Comparison of ENCODE assay signal across 15 mouse cellular contexts in the genomic region with DNA sequence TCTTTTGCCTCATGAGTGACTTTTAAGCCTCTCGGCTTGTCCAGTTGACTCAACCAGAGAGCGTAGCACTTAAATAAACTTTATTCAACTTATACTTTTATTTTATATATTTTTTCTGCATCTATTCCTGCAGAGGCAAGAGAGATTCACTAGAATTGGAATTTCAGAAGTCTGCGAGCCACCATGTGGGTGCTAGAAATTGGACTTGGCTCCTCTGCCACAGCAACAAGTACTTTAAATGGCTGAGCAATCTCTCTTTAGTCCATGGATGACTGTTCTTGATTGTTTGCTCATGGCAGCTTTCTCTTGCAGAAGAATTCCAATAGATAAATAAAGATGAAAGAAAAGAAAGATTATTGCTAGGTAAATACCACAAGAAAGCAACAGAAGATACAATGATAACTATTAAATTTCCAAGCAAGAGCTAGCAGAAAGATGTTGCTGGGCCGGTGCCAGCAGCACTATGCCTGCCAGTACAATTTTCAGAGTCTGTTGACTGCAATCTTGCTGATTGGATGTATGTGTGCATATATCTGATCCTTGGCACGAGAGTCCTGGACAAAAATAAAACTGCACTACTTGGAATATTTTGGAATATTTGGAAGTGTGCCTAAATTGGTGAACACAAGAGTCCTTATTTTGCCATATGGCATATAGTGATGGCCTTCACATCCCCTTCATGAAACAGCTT.
DNase-seq lines count a peak whose midpoint lies in the region; ATAC-seq lines count a peak whose summit lies in the region.
"Had no signal": no experiment of that assay in that cellular context is flagged by ENCODE, and none has a peak within 500 bp of the region (broad histone marks: within the 10 kb centered on the region; RNA-seq: fewer than 3 reads in every experiment).

No protein-coding gene starts in this region.

- H3K9ac ChIP-seq in lung, embryonic 15.5 days, result no peak overlapping the region
- H3K9ac ChIP-seq: liver, embryonic 14.5 days had no signal

- WGBS in lung, embryonic 15.5 days, result 69% methylated on average over 5 of the region's 5 CpGs

- peak; percentile 52; the same call in 1 of the 2 replicates for ATAC-seq in lung, embryonic 15.5 days (ENCODE audit: borderline replicate concordance, extremely low read depth, low FRiP score, low TSS enrichment)
- ATAC-seq: inflammation-experienced regulatory T-cells, adult 6 months had no signal

- no peaks in the 10 kb centered on the region for H3K9me3 ChIP-seq in lung, embryonic 15.5 days
- H3K9me3 ChIP-seq: limb, embryonic 10.5 days had no signal

- 0 out of 2 replicates have a peak, but pooled peaks cover 6% of the 10 kb centered on the region for H3K4me1 ChIP-seq in lung, embryonic 15.5 days
- H3K4me1 ChIP-seq: limb, embryonic 10.5 days had no signal

- no peaks in the 10 kb centered on the region for H3K27me3 ChIP-seq in lung, embryonic 15.5 days

- H3K27ac ChIP-seq in lung, embryonic 15.5 days, result no peak overlapping the region
- H3K27ac ChIP-seq: limb, embryonic 10.5 days; liver, embryonic 14.5 days had no signal

- H3K36me3 ChIP-seq in lung, embryonic 15.5 days, result no peaks in the 10 kb centered on the region
- H3K36me3 ChIP-seq: limb, embryonic 10.5 days had no signal

- H3K4me3 ChIP-seq in lung, embryonic 15.5 days, result no peak overlapping the region
- H3K4me3 ChIP-seq: limb, embryonic 10.5 days had no signal

- no peak overlapping the region for H3K4me2 ChIP-seq in lung, embryonic 15.5 days

- DNase-seq in cerebellum, postnatal 25 days, result peak; percentile 15 to 47
- no peak for DNase-seq in cerebellum, adult 9-11 months
- no peak for DNase-seq in lung, postnatal 25 days (ENCODE audit: low spot score)
- peak; percentile 7 for DNase-seq in layer of hippocampus, adult 9-10 months (ENCODE audit: low spot score)
- peak; percentile 19 for DNase-seq in right cerebral cortex, postnatal 25 days
- DNase-seq in urinary bladder, postnatal 36 days (ENCODE audit: low spot score in 2 of 2), result no peak
- DNase-seq in kidney, postnatal 25 days, result no peak
- DNase-seq: B cell, adult 2 months; heart, postnatal 14 days; kidney, postnatal 14 days; thymus, adult 2 months had no signal

Comparison
In these comparisons a context has a peak if more than half of its experiments do, and no peak if none do; other contexts are left out.
1. DNase-seq: peak in cerebellum, postnatal 25 days (2 of 2), layer of hippocampus, adult 9-10 months (single experiment) and right cerebral cortex, postnatal 25 days (single experiment); none in cerebellum, adult 9-11 months (single experiment), lung, postnatal 25 days (single experiment), urinary bladder, postnatal 36 days (0 of 2) and kidney, postnatal 25 days (0 of 2).